Mouse (Mus musculus): ENCODE measurements at regions not wholly inside any gene's neighbourhood (a gene's known extent, or its start where the extent isn't known, plus 50 kb on each side); places are given as distances from the start of the nearest gene placed in this dataset.

- peaks cover 4% of the 10 kb centered on the region; the same call in 1 of the 2 replicates for H3K27me3 ChIP-seq (ENCODE audit: insufficient read depth, low read length)
- no peaks in the 10 kb centered on the region for H3K4me1 ChIP-seq (ENCODE audit: insufficient read depth)
- TF ChIP-seq CTCF (IDR thresholded peaks at IDR 0.05; ENCODE audit: low read depth): no peak
- no peaks in the 10 kb centered on the region for H3K36me3 ChIP-seq (ENCODE audit: insufficient read depth)
- no peak overlapping the region for H3K9ac ChIP-seq
- no peak overlapping the region for H3K4me2 ChIP-seq
- no peak overlapping the region for H3K27ac ChIP-seq (ENCODE audit: low read depth)
- 44% methylated on average over 7 of the region's 7 CpGs for WGBS
- H3K4me3 ChIP-seq (ENCODE audit: low read depth, low read length): no peak overlapping the region
- H3K9me3 ChIP-seq (ENCODE audit: low read depth, low read length): no peaks in the 10 kb centered on the region
- no peak for ATAC-seq (ENCODE audit: insufficient read depth)
- DNase-seq: no peak
Observed at GRCm38 (mm10) chr1:190447253-190447652, 276.7 kb upstream of the Prox1 start.

GRCm38 (mm10) chr1:190446676-190447075 lies 276.2 kb upstream of the Prox1 start:
- no peak overlapping the region for H3K4me2 ChIP-seq
- WGBS: 72% methylated on average over 5 of the region's 5 CpGs

GRCm38 (mm10) chr1:190444366-190444765 lies 273.9 kb upstream of the Prox1 start:
- TF ChIP-seq CTCF (IDR thresholded peaks at IDR 0.05; ENCODE audit: low read depth): no peak
- ATAC-seq (ENCODE audit: insufficient read depth) (no peak), DNase-seq (no peak)
- Histone ChIP-seq H3K4me1 (ENCODE audit: insufficient read depth) (no peaks in the 10 kb centered on the region), H3K27me3 (ENCODE audit: insufficient read depth, low read length) (peaks cover 4% of the 10 kb centered on the region; the same call in 1 of the 2 replicates), H3K9ac (no peak overlapping the region), H3K36me3 (ENCODE audit: insufficient read depth) (no peaks in the 10 kb centered on the region), H3K27ac (ENCODE audit: low read depth) (no peak overlapping the region), H3K9me3 (ENCODE audit: low read depth, low read length) (no peaks in the 10 kb centered on the region), H3K4me3 (ENCODE audit: low read depth, low read length) (no peak overlapping the region), H3K4me2 (no peak overlapping the region)
- 60% methylated on average over 9 of the region's 9 CpGs for WGBS

More at GRCm38 (mm10) chr1:190446676-190447075, 276.2 kb upstream of the Prox1 start:
- Histone ChIP-seq H3K9me3 (ENCODE audit: low read depth, low read length) (no peaks in the 10 kb centered on the region), H3K27ac (ENCODE audit: low read depth) (no peak overlapping the region), H3K27me3 (ENCODE audit: insufficient read depth, low read length) (peaks cover 4% of the 10 kb centered on the region; the same call in 1 of the 2 replicates), H3K9ac (no peak overlapping the region), H3K4me3 (ENCODE audit: low read depth, low read length) (no peak overlapping the region), H3K4me1 (ENCODE audit: insufficient read depth) (no peaks in the 10 kb centered on the region), H3K36me3 (ENCODE audit: insufficient read depth) (no peaks in the 10 kb centered on the region)
- ATAC-seq (ENCODE audit: insufficient read depth) (no peak), DNase-seq (no peak)
- no peak for TF ChIP-seq CTCF (IDR thresholded peaks at IDR 0.05; ENCODE audit: low read depth)

GRCm38 (mm10) chr1:190443234-190443633 lies 272.7 kb upstream of the Prox1 start:
- Histone ChIP-seq H3K27me3 (ENCODE audit: insufficient read depth, low read length) (peaks cover 4% of the 10 kb centered on the region; the same call in 1 of the 2 replicates), H3K4me1 (ENCODE audit: insufficient read depth) (no peaks in the 10 kb centered on the region), H3K27ac (ENCODE audit: low read depth) (no peak overlapping the region), H3K9ac (no peak overlapping the region), H3K4me3 (ENCODE audit: low read depth, low read length) (no peak overlapping the region), H3K9me3 (ENCODE audit: low read depth, low read length) (no peaks in the 10 kb centered on the region), H3K36me3 (ENCODE audit: insufficient read depth) (no peaks in the 10 kb centered on the region), H3K4me2 (no peak overlapping the region)
- no peak for ATAC-seq (ENCODE audit: insufficient read depth)
- no peak for TF ChIP-seq CTCF (IDR thresholded peaks at IDR 0.05; ENCODE audit: low read depth)
- DNase-seq: no peak
- WGBS: 85% methylated on average over 3 of the region's 3 CpGs

- TF ChIP-seq CTCF (IDR thresholded peaks at IDR 0.05; ENCODE audit: low read depth): no peak
- ATAC-seq (ENCODE audit: insufficient read depth): no peak
- WGBS: 63% methylated on average over 4 of the region's 4 CpGs
Observed at GRCm38 (mm10) chr1:190442166-190442565, 271.7 kb upstream of the Prox1 start.

GRCm38 (mm10) chr1:190438789-190439188 lies 268.3 kb upstream of the Prox1 start:
- Histone ChIP-seq H3K4me3 (ENCODE audit: low read depth, low read length) (no peak overlapping the region), H3K27ac (ENCODE audit: low read depth) (no peak overlapping the region), H3K9me3 (ENCODE audit: low read depth, low read length) (no peaks in the 10 kb centered on the region), H3K36me3 (ENCODE audit: insufficient read depth) (no peaks in the 10 kb centered on the region), H3K4me1 (ENCODE audit: insufficient read depth) (no peaks in the 10 kb centered on the region), H3K27me3 (ENCODE audit: insufficient read depth, low read length) (no peaks in the 10 kb centered on the region), H3K4me2 (no peak overlapping the region), H3K9ac (no peak overlapping the region)
- DNase-seq (no peak), ATAC-seq (ENCODE audit: insufficient read depth) (no peak)
- TF ChIP-seq CTCF (IDR thresholded peaks at IDR 0.05; ENCODE audit: low read depth): no peak
- WGBS: 74% methylated on average over 2 of the region's 2 CpGs

More at GRCm38 (mm10) chr1:190442166-190442565, 271.7 kb upstream of the Prox1 start:
- H3K36me3 ChIP-seq (ENCODE audit: insufficient read depth): no peaks in the 10 kb centered on the region
- no peaks in the 10 kb centered on the region for H3K9me3 ChIP-seq (ENCODE audit: low read depth, low read length)
- no peak overlapping the region for H3K4me3 ChIP-seq (ENCODE audit: low read depth, low read length)
- H3K4me1 ChIP-seq (ENCODE audit: insufficient read depth): no peaks in the 10 kb centered on the region
- no peak overlapping the region for H3K4me2 ChIP-seq
- H3K27me3 ChIP-seq (ENCODE audit: insufficient read depth, low read length): no peaks in the 10 kb centered on the region
- DNase-seq: no peak
- H3K9ac ChIP-seq: no peak overlapping the region
- H3K27ac ChIP-seq (ENCODE audit: low read depth): no peak overlapping the region

- WGBS: 37% methylated on average over 9 of the region's 9 CpGs
- H3K9ac ChIP-seq: no peak overlapping the region
- no peak overlapping the region for H3K27ac ChIP-seq (ENCODE audit: low read depth)
- no peaks in the 10 kb centered on the region for H3K9me3 ChIP-seq (ENCODE audit: low read depth, low read length)
- H3K27me3 ChIP-seq (ENCODE audit: insufficient read depth, low read length): peaks cover 11% of the 10 kb centered on the region; the same call in 1 of the 2 replicates
- peak; percentile 89 for DNase-seq
- 0 out of 2 replicates have a peak, but pooled peaks cover 6% of the 10 kb centered on the region for H3K4me1 ChIP-seq (ENCODE audit: insufficient read depth)
- no peaks in the 10 kb centered on the region for H3K36me3 ChIP-seq (ENCODE audit: insufficient read depth)
- H3K4me2 ChIP-seq: no peak overlapping the region
- ATAC-seq (ENCODE audit: insufficient read depth): peak; percentile 87; the same call in 1 of the 2 replicates
- no peak overlapping the region for H3K4me3 ChIP-seq (ENCODE audit: low read depth, low read length)
- TF ChIP-seq CTCF (IDR thresholded peaks at IDR 0.05; ENCODE audit: low read depth): no peak
Observed at GRCm38 (mm10) chr1:190422874-190423273, 252.4 kb upstream of the Prox1 start.
